Mouse (Mus musculus) cerebellum, adult 9-10 months (tissue): ENCODE data around the gene Galk2.

ENCODE experiments used
- DNase-seq: peaks from one replicate; pipeline ENCODE4 v3.0.0; 2022

Gene Galk2

DNA sequence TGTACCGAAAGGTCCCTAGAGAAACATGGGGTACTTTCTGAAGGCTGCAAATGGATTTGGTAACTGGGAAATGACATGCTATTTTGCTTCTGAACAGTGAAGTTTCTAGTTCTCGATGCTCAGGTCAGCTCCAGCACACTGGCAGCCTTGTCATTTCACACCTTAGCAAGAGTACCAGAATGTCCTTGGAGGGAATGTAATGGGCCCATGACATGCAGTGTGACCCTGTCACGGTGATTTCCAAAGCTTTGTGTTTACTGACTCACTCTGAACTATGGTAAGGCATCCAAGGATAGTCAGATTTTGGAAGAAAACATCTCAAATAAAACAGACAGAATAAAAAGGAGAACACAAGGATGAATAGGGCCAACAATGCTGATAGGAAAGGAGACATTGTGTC lies 42.5 kb downstream of the Galk2 start:
- DNase-seq = no peak

- no peak for DNase-seq
Measured at GRCm38 (mm10) chr2:125906407-125907066, 47.6 kb downstream of the Galk2 start.

DNA sequence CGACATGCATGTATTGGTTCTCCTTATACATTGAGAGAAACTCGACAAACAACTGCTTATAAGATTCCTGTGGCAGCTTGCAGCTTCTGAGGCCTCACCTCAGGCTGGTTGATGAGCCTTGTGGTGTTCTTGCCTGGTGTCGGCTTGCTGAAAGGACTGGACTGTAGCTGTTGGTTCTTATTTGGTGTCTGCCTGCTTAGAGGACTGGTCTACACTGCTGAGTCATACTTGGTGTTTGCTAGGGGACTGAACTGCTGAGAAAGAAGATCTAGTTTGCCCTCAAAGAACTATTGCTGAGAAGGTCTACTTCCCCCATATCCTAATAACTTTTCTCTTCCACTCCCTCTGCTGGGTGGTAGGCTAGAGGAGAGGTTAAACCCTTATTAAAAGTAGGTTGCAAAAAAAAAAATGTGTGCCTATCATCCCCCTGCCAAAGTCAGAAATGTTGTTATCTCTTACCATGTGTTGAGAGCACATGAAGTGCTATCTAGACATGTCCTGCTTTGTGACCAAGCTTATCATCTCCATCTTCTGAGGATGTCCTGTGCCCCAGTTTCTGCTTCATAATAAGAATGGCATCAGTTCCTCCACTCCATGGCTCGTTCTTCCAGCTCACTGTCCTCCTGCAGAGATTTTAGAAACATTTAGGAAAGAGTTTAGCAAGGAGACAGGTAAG lies 48.8 kb downstream of the Galk2 start:
- no peak for DNase-seq

- DNase-seq = no peak
Measured at GRCm38 (mm10) chr2:125914167-125914566, 55.3 kb downstream of the Galk2 start.

DNA sequence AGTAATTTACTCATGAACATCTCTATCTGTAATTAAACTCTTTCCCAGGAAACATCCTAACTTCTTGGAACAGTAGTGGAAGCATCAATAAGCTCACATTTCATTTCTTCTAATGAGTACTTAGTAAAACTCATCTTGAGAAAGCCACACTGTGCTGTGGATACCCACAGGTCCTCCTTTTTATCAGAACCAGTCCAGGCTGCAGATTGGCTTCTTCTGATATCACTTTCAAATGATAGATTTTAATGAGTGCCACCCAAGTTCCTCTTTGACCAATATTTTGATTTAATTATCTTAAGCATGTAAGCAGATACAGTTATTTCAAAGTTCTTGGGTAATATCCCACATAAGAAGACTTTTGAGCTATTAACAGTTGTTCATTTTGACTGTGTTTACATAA lies 55.8 kb downstream of the Galk2 start:
- no peak for DNase-seq

- DNase-seq = no peak
Measured at GRCm38 (mm10) chr2:125916652-125917296, 57.9 kb downstream of the Galk2 start.

DNA sequence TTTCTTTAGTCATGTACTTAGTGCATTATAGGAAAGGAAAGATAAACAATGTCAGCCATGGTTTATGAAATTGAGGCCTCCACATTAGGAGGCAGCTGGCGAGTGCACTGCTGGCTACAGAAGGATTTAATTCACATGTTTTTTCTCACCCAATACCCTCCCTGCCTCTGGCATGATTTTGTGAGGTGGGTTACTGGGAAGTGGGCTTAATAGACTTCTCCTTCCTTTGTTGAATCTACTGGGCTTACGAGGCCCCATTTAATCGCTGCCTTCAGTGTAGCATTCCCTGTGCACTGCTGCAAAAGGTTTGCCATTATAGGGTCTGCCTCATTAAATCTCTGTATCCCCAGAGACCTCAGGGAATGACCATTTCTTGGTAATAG lies 58.4 kb downstream of the Galk2 start:
- no peak for DNase-seq

DNA sequence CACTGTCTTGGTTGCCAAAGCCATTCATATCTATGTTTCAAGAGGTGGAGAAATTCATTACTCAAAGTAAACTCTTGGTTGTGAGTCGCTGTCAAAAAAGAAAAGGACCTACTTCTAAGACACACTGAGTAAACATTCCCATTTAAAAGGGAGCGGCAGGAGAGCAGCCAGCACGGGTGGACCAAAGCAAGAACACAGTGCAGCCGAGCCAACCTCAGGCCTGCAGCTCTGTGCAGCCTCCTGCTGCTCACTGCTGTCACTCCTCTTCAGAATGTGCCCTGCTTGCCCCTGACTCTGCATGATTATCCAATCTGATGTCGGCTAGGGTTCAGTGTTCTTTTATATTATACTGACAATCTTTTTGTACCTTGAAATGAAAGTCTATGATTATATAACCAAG lies 62.4 kb downstream of the Galk2 start:
- DNase-seq = peak; percentile 11

- DNase-seq = no peak
Measured at GRCm38 (mm10) chr2:125922149-125922548, 63.2 kb downstream of the Galk2 start.

- DNase-seq = no peak
Measured at GRCm38 (mm10) chr2:125922877-125923276, 64.0 kb downstream of the Galk2 start.

DNA sequence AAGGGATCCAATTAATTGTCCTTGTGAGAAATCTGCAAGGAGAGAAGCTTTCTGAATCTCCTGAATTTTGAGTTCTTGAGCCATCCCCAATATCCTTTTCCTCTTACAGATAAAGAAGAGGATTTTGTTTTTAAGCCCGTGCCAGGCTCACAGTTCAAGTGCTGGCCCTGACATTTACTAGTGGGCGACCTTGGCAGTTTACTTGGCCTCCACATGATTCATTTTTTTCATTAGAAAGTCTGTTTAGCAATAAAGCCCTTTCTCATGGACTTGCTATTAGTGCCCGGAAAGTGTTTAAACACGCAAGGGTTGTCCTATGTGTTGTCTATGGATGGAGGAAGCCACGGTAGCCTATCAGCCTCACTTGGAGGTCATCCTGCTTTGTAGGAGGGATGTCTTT lies 64.4 kb downstream of the Galk2 start:
- no peak for DNase-seq

DNA sequence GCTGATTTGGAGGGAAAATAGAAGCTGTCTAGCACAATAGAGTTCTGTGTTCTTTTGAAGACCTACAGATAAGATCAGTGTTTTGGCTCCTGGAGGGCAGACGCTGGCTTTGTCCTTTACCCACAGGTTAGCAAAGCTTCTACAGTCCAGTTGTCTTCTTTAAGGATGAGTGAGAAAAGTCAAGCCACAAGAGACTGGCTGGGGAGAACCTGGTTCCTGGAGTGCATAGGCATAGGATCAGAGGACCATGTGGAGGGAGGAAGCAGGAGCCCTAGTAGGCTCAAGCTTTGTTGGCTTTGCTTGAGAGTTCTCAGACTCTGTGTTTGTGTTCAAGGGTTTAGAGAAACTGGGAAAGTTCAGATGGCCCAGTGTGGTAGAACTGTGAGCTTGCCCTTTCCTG lies 65.6 kb downstream of the Galk2 start:
- no peak for DNase-seq

- DNase-seq = no peak
Measured at GRCm38 (mm10) chr2:125925081-125925480, 66.2 kb downstream of the Galk2 start.

- DNase-seq = no peak
Measured at GRCm38 (mm10) chr2:125929396-125929795, 70.5 kb downstream of the Galk2 start.

GRCm38 (mm10) chr2:125929872-125930271 lies 71.0 kb downstream of the Galk2 start:
- no peak for DNase-seq

DNA sequence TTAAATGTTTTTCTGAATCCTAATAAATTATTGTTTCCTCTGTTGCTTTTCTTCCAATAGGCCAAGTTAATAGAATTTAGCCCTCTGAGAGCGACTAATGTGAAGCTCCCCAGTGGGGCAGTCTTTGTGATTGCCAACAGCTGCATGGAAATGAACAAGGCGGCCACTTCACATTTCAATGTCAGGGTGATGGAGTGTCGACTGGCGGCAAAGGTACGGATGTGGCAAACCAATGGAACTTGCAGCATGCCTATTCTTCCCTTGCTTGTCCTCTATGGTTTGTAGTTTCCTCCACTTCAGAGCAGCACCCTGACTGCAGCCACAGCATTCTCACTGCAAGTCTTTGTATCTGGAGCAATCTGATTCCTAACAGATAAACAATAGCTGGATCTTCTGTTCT lies 72.3 kb downstream of the Galk2 start:
- DNase-seq = no peak

DNA sequence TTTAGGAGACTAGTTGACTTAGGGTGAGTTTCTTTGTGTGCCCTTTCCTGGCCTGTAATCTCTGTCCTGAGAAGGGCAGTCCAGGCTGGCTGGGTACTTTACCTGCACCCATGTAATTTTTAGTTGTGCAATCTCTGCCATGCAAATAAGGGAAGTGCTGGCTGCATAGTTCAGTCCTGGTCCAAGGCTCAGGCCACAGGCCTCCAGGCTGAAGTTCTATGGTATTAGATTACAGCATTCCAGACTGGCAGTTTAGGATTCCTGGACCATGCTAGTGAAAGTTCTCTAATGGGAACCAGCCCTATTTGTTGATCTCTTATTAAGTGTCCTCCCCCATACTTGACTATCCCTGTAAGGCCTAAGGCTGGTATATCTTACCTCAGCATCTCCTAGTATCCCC lies 73.8 kb downstream of the Galk2 start:
- no peak for DNase-seq

GRCm38 (mm10) chr2:125933977-125934376 lies 75.1 kb downstream of the Galk2 start:
- DNase-seq = no peak

- DNase-seq = no peak
Measured at GRCm38 (mm10) chr2:125936396-125936795, 77.5 kb downstream of the Galk2 start.

DNA sequence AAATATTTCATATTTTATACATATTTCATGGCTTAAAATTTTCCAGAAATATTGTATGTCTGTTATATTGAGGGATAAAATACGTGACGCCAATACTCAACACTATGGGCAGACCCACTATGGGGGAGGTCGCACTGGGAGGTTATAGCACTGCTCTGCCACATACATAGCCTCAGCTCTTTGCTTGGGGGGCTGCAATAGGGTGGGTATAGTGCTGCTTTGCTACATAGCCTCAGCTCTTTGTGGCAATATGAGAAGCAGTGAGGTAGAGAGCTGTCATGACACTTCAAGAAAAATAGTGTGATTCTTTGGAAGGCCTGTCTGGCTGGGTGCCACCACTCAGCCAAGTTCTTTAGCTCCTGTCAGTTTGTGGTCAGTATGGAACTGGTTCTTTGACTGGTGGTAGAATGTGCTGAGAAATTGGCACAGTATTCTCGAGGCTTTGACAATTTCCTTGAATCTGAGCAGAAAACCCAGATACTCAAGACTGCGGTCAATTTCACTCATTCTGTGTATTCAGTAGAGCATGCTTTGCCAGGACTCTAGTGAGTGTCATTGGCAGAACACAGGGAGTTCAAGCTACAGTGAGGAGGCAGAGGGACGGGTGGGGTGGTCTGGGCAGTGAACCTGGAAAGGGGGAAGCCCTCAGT lies 80.2 kb downstream of the Galk2 start:
- DNase-seq = no peak

GRCm38 (mm10) chr2:125941111-125941785 lies 82.3 kb downstream of the Galk2 start:
- no peak for DNase-seq

- DNase-seq = no peak
Measured at GRCm38 (mm10) chr2:125943301-125943700, 84.4 kb downstream of the Galk2 start.

GRCm38 (mm10) chr2:125948195-125948594 lies 89.3 kb downstream of the Galk2 start:
- DNase-seq = no peak
